Mouse (Mus musculus) kidney, postnatal 36 days (tissue): ENCODE results near the gene Hao1.

Experiments used
- DNase-seq, 2 experiments: peaks; one replicate each; pipeline ENCODE4 v3.0.0; 2021 to 2022; ENCODE audit warnings: mixed read lengths in 2 of 2

Hao1 gene

GRCm38 (mm10) chr2:134462321-134462720, 91.8 kb downstream of the Hao1 start:
- no peak for DNase-seq

GRCm38 (mm10) chr2:134460831-134461230, 93.3 kb downstream of the Hao1 start:
- no peak for DNase-seq

GRCm38 (mm10) chr2:134456065-134456505, 98.1 kb downstream of the Hao1 start:
- peak; percentile 2 to 16 for DNase-seq

GRCm38 (mm10) chr2:134452748-134453147, 101.4 kb downstream of the Hao1 start:
- DNase-seq: no peak

GRCm38 (mm10) chr2:134450976-134451375, 103.2 kb downstream of the Hao1 start:
- no peak for DNase-seq
